8 mouse cellular contexts compared by ENCODE assay signal in the genomic region with DNA sequence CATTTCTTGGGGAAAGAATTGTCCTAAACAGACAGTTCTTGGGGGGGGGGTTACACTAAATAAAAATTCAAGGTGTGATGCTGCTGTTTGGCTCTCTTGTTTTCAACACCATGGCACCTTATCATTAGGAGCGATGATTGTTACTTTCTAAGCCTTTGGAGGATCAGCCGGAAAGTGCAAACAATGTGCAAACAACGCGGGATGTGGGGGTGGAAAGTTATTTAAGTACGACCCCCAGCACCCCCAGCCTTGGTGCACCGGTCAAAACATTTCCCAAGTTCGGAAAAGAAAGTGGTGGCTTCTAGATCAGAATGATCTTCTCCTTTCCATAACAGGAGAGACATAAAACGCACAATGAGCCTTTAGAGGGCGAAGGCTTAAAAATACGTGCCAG. TPM values are rescaled to one million over a fixed set of nuclear protein-coding genes. Genes with fewer than 3 reads are reported as not detected.
DNase-seq lines count a peak whose midpoint lies in the region; ATAC-seq and TF ChIP-seq lines count a peak whose summit lies in the region.

No protein-coding gene starts in this region.

- no peaks in the 10 kb centered on the region for H3K36me3 ChIP-seq in lung, embryonic 15.5 days
- no peaks in the 10 kb centered on the region for H3K36me3 ChIP-seq in forebrain, embryonic 14.5 days (ENCODE audit: control insufficient read depth, insufficient read depth, low read length)
- no peaks in the 10 kb centered on the region for H3K36me3 ChIP-seq in limb, embryonic 12.5 days
- H3K36me3 ChIP-seq in small intestine, adult 2 months (ENCODE audit: control insufficient read depth, insufficient read depth, low read length) = no peaks in the 10 kb centered on the region

- peak overlapping the region; percentile 83 for H3K9ac ChIP-seq in lung, embryonic 15.5 days
- H3K9ac ChIP-seq in forebrain, embryonic 14.5 days (ENCODE audit: low read length) = peak overlapping the region; percentile 98
- peak overlapping the region; percentile 92 for H3K9ac ChIP-seq in limb, embryonic 12.5 days (replicated peaks)

- no peak for TF ChIP-seq CTCF in small intestine, adult 2 months (IDR thresholded peaks at IDR 0.05; ENCODE audit: extremely low read depth, insufficient read length, insufficient replicate concordance, low read depth, low read length)

- 0% methylated on average over 10 of the region's 10 CpGs for WGBS in lung, embryonic 15.5 days
- WGBS in forebrain, embryonic 14.5 days = 0% methylated on average over 10 of the region's 10 CpGs
- WGBS in limb, embryonic 12.5 days = 0% methylated on average over 10 of the region's 10 CpGs
- 1% methylated on average over 10 of the region's 10 CpGs for WGBS in small intestine, adult 2 months

- no peak for TF ChIP-seq POLR2A in small intestine, adult 2 months (IDR thresholded peaks at IDR 0.05; ENCODE audit: low read depth, low read length)

- no peaks in the 10 kb centered on the region for H3K9me3 ChIP-seq in lung, embryonic 15.5 days
- H3K9me3 ChIP-seq in forebrain, embryonic 14.5 days (replicated peaks; ENCODE audit: control insufficient read depth, low read length) = no peaks in the 10 kb centered on the region
- H3K9me3 ChIP-seq in limb, embryonic 12.5 days = no peaks in the 10 kb centered on the region

- no peaks in the 10 kb centered on the region for H3K27me3 ChIP-seq in lung, embryonic 15.5 days
- H3K27me3 ChIP-seq in forebrain, embryonic 14.5 days (replicated peaks; ENCODE audit: control insufficient read depth, insufficient read depth, low read length) = no peaks in the 10 kb centered on the region
- no peaks in the 10 kb centered on the region for H3K27me3 ChIP-seq in limb, embryonic 12.5 days
- no peaks in the 10 kb centered on the region for H3K27me3 ChIP-seq in small intestine, adult 2 months (ENCODE audit: control insufficient read depth, insufficient read depth, low read length)

- H3K4me1 ChIP-seq in lung, embryonic 15.5 days = peaks cover 20% of the 10 kb centered on the region
- peaks cover 9% of the 10 kb centered on the region; the same call in 1 of the 2 replicates for H3K4me1 ChIP-seq in forebrain, embryonic 14.5 days (ENCODE audit: control insufficient read depth, insufficient read depth, low read length)
- peaks cover 21% of the 10 kb centered on the region; the same call in 1 of the 2 replicates for H3K4me1 ChIP-seq in limb, embryonic 12.5 days (replicated peaks)
- H3K4me1 ChIP-seq in small intestine, adult 2 months (ENCODE audit: control insufficient read depth, insufficient read depth, insufficient read length, low read length) = 0 out of 2 replicates have a peak, but pooled peaks cover 2% of the 10 kb centered on the region

- H3K27ac ChIP-seq in lung, embryonic 15.5 days = peak overlapping the region; percentile 95
- H3K27ac ChIP-seq in forebrain, embryonic 14.5 days (ENCODE audit: low read depth, low read length) = peak overlapping the region; percentile 97
- H3K27ac ChIP-seq in limb, embryonic 12.5 days = peak overlapping the region; percentile 97
- H3K27ac ChIP-seq in small intestine, adult 2 months (ENCODE audit: insufficient read depth, low read depth, low read length) = no peak overlapping the region

- peak overlapping the region; percentile 96 for H3K4me2 ChIP-seq in lung, embryonic 15.5 days
- H3K4me2 ChIP-seq in forebrain, embryonic 14.5 days (ENCODE audit: low read length) = peak overlapping the region; percentile 77
- peak overlapping the region; percentile 78 for H3K4me2 ChIP-seq in limb, embryonic 12.5 days

- H3K4me3 ChIP-seq in lung, embryonic 15.5 days = peak overlapping the region; percentile 76
- peak overlapping the region; percentile 75 for H3K4me3 ChIP-seq in forebrain, embryonic 14.5 days (ENCODE audit: low read depth, low read length)
- peak overlapping the region; percentile 67 for H3K4me3 ChIP-seq in limb, embryonic 12.5 days (replicated peaks)
- H3K4me3 ChIP-seq in small intestine, adult 2 months (ENCODE audit: low read depth, low read length) = peak overlapping the region; percentile 29

- DNase-seq in lung, postnatal 10 days = no peak
- peak; percentile 59 for DNase-seq in forebrain, embryonic 14.5 days (ENCODE audit: low spot score)
- no peak for DNase-seq in layer of hippocampus, adult 9-11 months
- DNase-seq in ovary, adult 18-20 months (ENCODE audit: low spot score) = no peak
- DNase-seq in frontal cortex, postnatal 25 days (ENCODE audit: low spot score in 2 of 2) = no peak

- ATAC-seq in lung, embryonic 15.5 days (ENCODE audit: borderline replicate concordance, extremely low read depth, low FRiP score, low TSS enrichment) = no peak
- no peak for ATAC-seq in forebrain, embryonic 14.5 days
- ATAC-seq in limb, embryonic 12.5 days (ENCODE audit: insufficient number of reproducible peaks, insufficient read depth, low FRiP score, low TSS enrichment, low read depth) = no peak

RNA-seq across cellular contexts. Expression of a gene that starts 1.8 kb away (rescaled TPM):
- polyA plus RNA-seq in lung, embryonic 15.5 days (2015; fragmentation: Nextera tagmentation; extraction: Ambion mirVana) = 3.6 and 4.8 TPM in 2 replicates
- 18.7 and 20.0 TPM in 2 replicates for polyA plus RNA-seq in forebrain, embryonic 14.5 days (2014; fragmentation: Nextera tagmentation; extraction: Ambion mirVana)
- polyA plus RNA-seq in limb, embryonic 12.5 days (2016; fragmentation: Nextera tagmentation; extraction: Ambion mirVana) = 7.0 and 8.4 TPM in 2 replicates
- polyA plus RNA-seq in small intestine, adult 2 months (2012; rRNA removed) = 1.1 and 2.3 TPM in 2 replicates
